Mouse (Mus musculus) olfactory bulb, adult 2 months (tissue): ENCODE results near the gene Proca1.

Experiments
- CTCF ChIP-seq: fragments of 200-500 bp; IDR thresholded peaks from 2 replicates; pipeline ENCODE4 v1.5.1; 2012; ENCODE audit warnings: low read depth, mild to moderate bottlenecking, low read length, moderate library complexity; ENCODE audit not compliant: insufficient read depth
- POLR2A ChIP-seq: fragments of 200-500 bp; IDR thresholded peaks from 2 replicates; pipeline ENCODE4 v1.6.1; 2012; ENCODE audit warnings: mild to moderate bottlenecking, low read depth, low read length, moderate library complexity; ENCODE audit not compliant: insufficient read depth

- TF ChIP-seq POLR2A (no peak), CTCF (no peak)
Observed at GRCm38 (mm10) chr11:78246318-78247011, 53.3 kb downstream of the Proca1 start.
